Mouse (Mus musculus) testis, adult 2 months (tissue): Measurements from ENCODE around the gene Sln. TPM values are rescaled to one million over a fixed set of nuclear protein-coding genes. Genes with fewer than 3 reads are reported as not detected.

Experiments used
- H3K27ac ChIP-seq: fragments of 200-500 bp; 2 replicates; pipeline ENCODE4 v1.5.1; 2012; ENCODE audit warnings: low read depth, low read length; ENCODE audit not compliant: control insufficient read depth, insufficient read depth
- H3K27me3 ChIP-seq: fragments of 200-500 bp; 2 replicates; pipeline ENCODE4 v1.6.1; 2012; ENCODE audit warnings: mild to moderate bottlenecking, low read length, moderate library complexity; ENCODE audit not compliant: control insufficient read depth, insufficient read depth
- H3K36me3 ChIP-seq: fragments of 200-500 bp; 2 replicates; pipeline ENCODE4 v1.6.1; 2012; ENCODE audit warnings: mild to moderate bottlenecking, low read length; ENCODE audit not compliant: control insufficient read depth, insufficient read depth
- H3K4me1 ChIP-seq: fragments of 200-500 bp; 2 replicates; pipeline ENCODE4 v1.6.1; 2012; ENCODE audit warnings: low read length; ENCODE audit not compliant: control insufficient read depth, insufficient read depth
- H3K4me3 ChIP-seq: fragments of 200-500 bp; 2 replicates; pipeline ENCODE4 v1.5.1; 2012; ENCODE audit warnings: low read depth, mild to moderate bottlenecking, low read length, moderate library complexity, mixed read lengths; ENCODE audit not compliant: control insufficient read depth
- CTCF ChIP-seq: fragments of 200-500 bp; IDR thresholded peaks from 2 replicates; pipeline ENCODE4 v1.5.1; 2012; ENCODE audit warnings: low read depth, mild to moderate bottlenecking, inconsistent platforms, low read length, moderate library complexity; ENCODE audit not compliant: control insufficient read depth, insufficient read depth, insufficient replicate concordance
- POLR2A ChIP-seq: fragments of 200-500 bp; IDR thresholded peaks from 2 replicates; pipeline ENCODE4 v1.6.1; 2012; ENCODE audit warnings: low read depth, mild to moderate bottlenecking, inconsistent platforms, low read length, moderate library complexity; ENCODE audit not compliant: control insufficient read depth
- polyA plus RNA-seq: library from polyadenylated mRNA; depleted of rRNA; stranded (reverse); fragments of >200 nt; gene quantifications from 2 replicates; pipeline ENCODE4 v1.2.3, GENCODE M21; 2012; rRNA removed

The Sln gene
- polyA plus RNA-seq, 1 experiment, result 0.47 TPM

DNA sequence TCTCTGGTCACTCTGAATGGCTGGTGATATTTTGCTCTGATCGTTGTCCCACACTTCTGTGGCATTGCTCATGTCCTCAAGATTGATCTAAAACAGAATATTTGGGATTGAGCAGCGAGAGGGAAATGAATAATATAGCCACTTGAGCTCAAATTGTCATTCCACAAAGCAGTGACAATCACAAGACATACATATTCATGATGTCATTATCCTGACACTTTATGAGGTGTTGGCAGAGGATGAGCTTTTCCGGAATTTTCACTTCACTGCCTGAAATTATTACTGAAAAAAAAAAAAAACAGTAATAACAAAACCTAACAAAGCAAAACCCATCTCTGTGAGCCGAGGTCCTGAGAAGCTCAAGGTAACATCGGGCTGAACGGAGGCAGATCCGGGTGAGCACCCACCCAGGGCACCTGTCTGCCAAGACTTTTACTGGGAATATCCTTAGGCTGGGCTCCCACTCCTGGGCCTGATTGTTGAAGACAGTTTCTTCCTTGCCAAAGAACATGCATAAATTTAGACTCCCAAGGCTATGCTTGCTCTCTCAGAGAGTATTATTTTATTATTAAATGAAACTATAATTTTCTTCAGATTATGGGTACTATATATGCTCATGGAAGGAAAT lies 53.4 kb downstream of the Sln start:
- no peak overlapping the region for H3K27ac ChIP-seq
- H3K4me1 ChIP-seq, result no peaks in the 10 kb centered on the region
- H3K4me3 ChIP-seq, result no peak overlapping the region
- TF ChIP-seq CTCF (no peak), POLR2A (no peak)
- no peaks in the 10 kb centered on the region for H3K36me3 ChIP-seq
- no peaks in the 10 kb centered on the region for H3K27me3 ChIP-seq

Other genes starting within 250 kb of the Sln start
- gene Acat1, start 239.8 kb upstream of the Sln start, polyA plus RNA-seq, result 8.5 and 11.1 TPM in 2 replicates
- gene Cul5, start 180.2 kb upstream of the Sln start, polyA plus RNA-seq, result 6.7 and 7.6 TPM in 2 replicates
- 0.05 and 0.14 TPM in 2 replicates for gene Rab39, start 143.9 kb upstream of the Sln start, polyA plus RNA-seq
- 13.9 and 17.9 TPM in 2 replicates for gene Slc35f2, start 78.6 kb upstream of the Sln start, polyA plus RNA-seq
- gene Elmod1, start 125.1 kb downstream of the Sln start, polyA plus RNA-seq, result 0.04 and 0.05 TPM in 2 replicates
- 0.06 TPM in 1 of 2 replicates, not detected in the other for gene Tnfaip8l3, start 218.2 kb downstream of the Sln start, polyA plus RNA-seq